Mouse (Mus musculus): Measurements from ENCODE around the gene Gm21764.
"Not testable (repeated sequence)": the region's sequence is repeated elsewhere in the genome, so short reads cannot be mapped to it uniquely, and the experiment has no call there.

Gene Gm21764

DNA sequence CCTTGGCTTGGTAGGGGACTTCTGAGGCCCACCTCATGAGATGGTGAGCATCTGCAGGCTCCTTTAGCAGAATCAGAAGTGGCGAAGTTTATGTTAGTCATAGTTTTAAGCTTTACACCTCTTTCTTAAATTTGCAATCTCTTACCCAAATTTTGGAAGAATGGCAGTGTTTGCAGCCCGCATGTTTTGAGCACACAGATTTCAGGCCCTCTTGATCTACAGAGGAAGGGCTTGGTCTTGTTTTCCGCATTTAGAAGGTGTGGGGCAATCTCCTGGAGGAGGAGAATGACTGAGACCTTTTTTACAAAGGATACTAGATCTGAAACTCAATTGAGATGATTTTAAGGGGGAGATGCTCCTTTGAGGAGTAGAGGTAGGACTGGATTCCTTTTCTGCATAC, at the start of gene Gm21764:
Gm21764 (minus strand) TSS at position 101 of the 400 bp plus-strand sequence.
- DNase-seq (ENCODE audit: low spot score): not testable (repeated sequence)

DNA sequence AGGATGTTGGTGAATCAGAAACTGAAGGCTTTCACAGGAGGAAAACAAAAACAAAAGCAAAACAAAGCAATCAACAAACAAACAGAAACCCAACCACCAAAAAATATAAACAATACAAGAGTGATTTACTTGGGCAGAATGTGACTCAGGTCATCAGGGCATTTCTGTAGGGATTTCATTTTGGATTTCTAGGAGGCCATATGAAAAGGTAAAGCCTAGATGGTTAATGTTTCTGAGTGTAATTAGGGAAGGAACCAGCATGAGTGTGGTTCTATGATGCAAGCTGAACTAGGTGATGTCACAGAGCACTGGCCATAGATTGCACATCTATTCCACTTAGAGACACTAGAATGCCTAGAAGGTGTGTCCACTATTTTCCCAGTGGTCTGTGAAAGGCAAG, 27.2 kb upstream of the Gm21764 start, which contains the start of gene Ssty1:
Ssty1 (plus strand) TSS at position 301 of the 400 bp plus-strand sequence.
- not testable (repeated sequence) for DNase-seq (ENCODE audit: low spot score)
